Mouse (Mus musculus): ENCODE data around the gene Mapkbp1. TPM values are rescaled to one million over a fixed set of nuclear protein-coding genes. Genes with fewer than 3 reads are reported as not detected.

The Mapkbp1 gene
- total RNA-seq, 2 experiments from 2014 or later = 81.6 to 85.0 TPM

DNA sequence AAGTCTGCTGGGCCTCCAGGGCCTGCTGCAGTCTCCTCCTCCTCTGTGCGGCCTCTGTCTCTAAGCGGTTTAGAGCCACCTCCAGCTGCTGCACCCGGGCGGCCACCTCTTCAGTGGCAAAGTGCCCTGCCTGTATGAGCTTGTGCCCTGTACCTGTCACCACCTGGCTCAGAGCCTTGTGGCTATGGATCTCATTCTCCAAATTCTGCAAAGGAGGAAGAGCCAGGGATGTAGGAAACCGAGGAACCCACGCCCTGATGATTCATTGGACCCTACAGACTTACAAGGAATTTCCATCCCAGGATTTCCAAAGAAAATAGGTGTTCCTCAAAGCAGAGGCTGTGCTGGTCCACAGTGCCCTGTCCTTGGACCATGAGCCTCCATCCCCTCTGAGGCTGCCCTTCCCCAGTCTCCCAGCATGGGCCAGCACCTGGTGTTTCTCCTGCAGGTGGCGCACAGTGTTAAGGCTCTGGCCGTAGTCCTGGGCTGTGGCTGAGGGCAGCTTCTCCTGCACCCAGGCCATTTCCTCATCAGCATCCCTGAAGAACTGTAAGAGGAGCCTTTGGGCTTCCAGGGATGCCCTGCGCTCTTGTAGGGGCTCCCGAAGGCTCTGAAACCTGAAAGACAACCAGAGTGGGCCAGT lies 77.3 kb downstream of the Mapkbp1 start:
- intact Hi-C loops (cut with DNase I) = no loop called here
- no peak for DNase-seq

DNA sequence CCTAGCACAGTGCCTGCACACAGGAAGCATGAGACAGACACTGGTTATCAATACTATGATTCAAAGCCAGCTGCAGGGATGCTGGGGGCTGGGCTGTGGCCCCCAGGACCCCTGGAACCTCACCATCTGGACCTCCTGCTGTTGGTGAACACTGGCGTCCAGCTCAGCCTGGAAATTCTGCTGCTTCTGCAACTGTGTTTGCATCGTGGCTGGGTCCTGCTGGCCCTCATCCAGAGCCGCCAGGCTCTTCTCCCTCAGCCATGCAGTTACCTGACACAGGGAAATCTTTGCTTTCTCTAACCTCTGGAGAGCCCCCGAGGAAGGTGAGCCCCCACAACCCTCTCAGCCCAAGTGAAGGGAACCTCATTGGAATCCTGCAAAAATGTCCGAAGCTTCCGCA lies 78.9 kb downstream of the Mapkbp1 start:
- DNase-seq = no peak
- intact Hi-C loops (cut with DNase I) = no loop called here

DNA sequence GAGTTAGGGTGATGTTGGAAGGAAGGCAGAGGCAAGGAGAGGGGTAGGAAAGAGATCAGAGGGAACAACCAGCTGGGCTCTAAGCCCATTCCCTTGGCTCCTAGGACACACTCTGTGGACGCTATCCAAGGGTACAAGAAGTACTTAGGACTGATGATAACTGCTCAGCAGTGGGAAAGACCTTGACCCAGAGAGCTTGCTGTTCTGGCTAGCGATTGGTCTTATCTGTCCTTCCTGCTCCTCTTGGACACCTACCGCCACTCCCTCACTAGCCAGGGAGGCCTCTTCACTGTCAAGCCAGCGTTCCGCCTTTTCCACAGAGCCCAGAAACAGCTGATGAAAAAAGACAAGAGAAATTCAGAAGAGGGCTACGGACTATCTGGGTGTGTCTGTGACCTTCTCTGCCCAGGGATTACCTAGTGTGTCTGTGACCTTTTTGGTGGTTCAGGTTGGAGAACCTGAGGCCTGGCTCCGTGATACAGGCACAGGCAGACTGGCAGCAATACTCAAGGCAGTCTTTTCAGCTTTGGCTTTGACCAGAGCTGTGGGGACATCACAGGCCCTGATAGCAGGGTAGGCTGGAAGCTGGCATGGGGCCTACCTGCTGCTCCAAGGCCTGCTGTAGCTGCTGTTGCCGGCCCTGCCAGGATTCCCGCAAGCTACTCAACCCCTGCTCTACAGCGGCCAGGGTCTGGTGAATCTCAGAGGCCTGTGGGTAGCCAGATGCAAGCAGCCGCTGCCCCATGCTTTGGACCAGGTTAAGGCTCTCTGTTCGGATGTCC lies 82.5 kb downstream of the Mapkbp1 start:
- DNase-seq = no peak
- intact Hi-C loops (cut with DNase I) = no loop called here

DNA sequence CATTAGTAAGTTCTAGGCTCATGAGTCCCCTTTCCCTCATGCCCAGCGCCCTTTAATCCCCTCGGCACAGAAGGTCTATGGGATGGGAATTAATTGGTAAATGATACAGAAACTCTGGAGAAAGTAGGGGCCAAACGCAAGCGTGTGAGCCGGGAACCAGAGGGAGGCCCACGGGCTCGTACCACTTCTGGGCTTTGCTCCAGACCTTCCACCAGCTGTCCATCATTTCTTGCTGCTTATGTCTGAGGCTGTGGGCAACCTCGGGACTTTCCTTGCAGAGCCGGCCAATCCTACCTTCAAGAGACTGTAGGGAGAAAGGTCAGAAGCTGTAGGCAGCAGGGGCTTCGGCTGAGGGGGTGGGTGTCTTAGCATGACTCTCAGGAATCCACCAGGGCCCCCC lies 83.4 kb downstream of the Mapkbp1 start:
- no peak for DNase-seq
- intact Hi-C loops (cut with DNase I) = no loop called here

DNA sequence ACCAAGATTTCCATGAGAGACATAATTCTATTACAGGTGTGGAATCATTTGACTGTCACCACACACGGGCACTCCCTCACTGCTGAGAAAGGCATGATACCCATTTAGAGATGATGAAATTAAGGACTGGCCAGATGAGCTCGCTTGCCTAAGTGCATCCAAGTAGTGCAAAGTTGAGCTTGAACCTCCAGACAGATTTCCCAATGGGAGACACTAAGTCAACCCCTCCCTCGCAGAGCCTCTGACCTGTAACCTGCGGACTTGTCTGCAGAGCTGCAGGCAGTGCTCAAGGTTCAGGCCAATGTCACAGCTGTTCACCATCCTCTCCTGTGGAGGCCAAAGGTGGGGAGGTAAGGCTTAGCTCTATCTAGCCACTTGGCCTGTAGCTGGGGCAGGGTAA lies 86.3 kb downstream of the Mapkbp1 start:
- DNase-seq = no peak
- intact Hi-C loops (cut with DNase I) = no loop called here

DNA sequence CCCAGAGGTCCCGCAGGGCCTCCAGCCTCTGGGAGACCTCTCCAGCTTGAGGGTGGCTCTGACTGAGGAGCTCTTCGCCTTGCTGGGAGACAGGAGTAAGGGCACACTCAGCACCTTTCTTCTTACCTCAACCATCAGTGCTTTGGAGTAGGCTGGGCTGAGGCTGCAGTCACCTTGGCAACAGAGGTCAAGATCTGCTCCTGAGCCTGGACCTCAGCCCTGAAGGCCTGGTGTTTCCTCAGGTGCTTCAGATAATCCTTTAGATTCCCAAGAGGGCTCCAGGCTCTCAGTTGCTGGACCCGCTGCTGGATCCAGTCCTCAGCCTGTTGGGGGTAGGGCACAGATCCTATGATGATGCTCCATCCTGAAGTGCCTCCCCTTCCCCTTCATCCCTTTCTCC lies 87.0 kb downstream of the Mapkbp1 start:
- intact Hi-C loops (cut with DNase I) = no loop called here
- DNase-seq = no peak

DNA sequence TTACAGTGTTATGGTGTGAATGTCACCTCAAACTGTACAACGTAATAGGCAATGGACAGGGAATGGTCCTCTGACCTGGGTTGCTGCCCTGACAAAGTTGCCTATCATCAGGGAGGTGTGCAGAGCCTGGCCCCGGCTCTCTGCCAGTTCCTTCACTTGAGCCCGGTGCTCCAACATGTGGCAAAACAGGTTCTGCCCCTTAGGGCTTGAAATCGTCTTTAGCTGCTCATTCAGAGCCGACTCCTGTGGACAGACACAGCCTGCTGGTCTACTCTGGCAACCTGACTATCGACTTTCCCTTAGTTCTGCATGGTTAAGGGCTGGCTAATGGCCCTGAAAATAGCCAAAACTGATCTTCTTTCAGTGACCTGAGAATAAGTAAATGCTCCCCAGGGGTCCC lies 87.7 kb downstream of the Mapkbp1 start:
- no peak for DNase-seq

DNA sequence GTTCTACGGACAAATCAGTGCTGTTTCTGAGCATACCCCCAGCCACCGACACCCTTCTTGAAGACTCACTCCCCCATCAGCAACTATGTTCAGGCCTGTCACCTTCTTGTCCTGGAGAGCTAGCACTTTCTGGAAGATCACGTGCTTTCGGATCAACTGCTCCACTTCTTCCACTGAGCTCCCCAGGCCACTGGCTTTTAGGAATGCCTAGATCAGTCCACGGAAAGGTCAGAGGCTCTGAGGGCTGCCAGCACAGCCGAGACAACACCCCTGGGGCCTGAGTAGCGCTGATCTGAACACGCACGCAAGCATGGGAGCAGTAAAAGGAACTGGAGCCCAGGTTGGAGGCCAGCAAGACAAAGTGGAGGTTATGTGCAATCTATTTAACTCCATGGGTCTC lies 88.2 kb downstream of the Mapkbp1 start:
- intact Hi-C loops (cut with DNase I) = no loop called here

More for the DNA sequence above, 87.7 kb downstream of the Mapkbp1 start:
- intact Hi-C loops (cut with DNase I) = no loop called here

DNA sequence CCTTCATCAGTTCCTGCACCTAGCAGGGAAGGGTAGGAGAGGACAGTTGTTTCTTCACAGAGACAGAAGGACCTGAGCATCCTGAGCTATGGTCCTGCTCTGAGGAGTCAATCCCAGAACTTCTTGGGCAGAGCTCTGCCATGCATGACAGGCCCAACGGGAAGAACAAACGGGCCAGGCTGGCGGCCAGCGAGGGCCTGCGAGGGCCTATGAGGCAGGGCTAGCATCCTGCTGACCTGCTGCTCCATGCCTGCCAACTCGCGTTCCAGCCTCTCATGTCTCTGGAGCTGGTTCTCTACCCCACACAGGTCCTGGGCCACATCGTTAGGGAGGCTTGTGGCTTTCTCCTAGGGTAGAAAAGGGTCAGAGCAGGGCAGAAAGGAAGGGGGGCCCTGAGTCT lies 89.7 kb downstream of the Mapkbp1 start:
- no peak for DNase-seq
- intact Hi-C loops (cut with DNase I) = no loop called here

More for the DNA sequence above, 88.2 kb downstream of the Mapkbp1 start:
- DNase-seq = no peak

DNA sequence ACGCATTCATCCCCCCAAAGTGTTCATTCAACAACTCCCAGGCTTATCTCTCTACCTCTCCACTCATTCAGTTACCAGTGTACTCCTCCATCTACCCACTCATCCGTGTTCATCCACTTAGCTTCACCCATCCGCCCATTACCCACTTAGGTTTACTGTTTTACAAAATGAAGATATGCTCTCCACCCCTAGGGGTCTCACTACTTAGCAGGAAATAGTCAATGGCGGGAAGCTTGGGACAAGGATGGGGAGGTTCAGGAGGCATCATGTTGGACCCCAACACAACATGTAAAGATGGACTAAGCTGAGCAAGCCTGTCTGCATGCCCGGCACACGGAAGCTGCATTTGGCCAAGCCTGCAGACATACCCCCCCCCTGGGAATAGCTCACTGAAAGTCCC lies 92.1 kb downstream of the Mapkbp1 start:
- DNase-seq = no peak
- intact Hi-C loops (cut with DNase I) = no loop called here

DNA sequence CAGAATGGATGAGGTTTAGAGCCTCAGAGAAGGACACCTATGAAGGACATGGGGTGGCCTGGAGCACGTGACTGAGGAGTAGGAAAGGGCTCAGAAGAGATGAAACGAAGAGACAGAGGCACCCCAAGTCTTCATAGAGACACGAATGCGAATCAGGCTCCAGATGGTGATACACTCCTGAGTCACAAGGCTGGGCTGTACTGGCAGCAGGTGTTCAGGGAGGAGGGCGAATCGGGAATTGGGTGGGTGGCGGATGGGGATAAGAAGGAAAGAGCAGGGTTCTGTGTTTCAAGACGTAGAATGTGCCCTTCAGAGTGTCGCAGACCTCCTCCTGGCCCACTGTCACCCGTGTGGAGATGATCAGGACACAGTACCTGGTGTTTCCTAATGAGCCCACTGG lies 92.7 kb downstream of the Mapkbp1 start:
- intact Hi-C loops (cut with DNase I) = no loop called here

DNA sequence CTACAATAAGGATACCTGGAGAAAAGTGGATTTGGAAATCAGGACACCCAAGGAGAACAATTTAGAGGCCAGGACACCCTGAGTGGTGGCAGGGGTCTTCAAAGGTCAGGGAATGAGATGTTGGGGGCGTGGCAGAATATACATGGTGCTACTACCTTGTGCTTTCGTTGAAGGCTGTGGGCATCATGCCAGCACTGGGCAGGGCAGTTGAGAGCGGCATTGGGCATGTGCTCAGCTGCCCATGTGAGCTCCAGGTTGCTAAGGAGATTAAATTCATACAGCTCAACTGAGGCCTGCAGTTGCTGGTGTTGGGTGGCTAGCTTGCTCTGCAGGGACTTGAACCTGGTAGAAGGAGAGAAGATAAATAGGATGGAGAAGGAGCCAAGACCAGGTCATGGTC lies 93.7 kb downstream of the Mapkbp1 start:
- intact Hi-C loops (cut with DNase I) = no loop called here
- peak; percentile 40 for DNase-seq

More for the DNA sequence above, 92.7 kb downstream of the Mapkbp1 start:
- no peak for DNase-seq

DNA sequence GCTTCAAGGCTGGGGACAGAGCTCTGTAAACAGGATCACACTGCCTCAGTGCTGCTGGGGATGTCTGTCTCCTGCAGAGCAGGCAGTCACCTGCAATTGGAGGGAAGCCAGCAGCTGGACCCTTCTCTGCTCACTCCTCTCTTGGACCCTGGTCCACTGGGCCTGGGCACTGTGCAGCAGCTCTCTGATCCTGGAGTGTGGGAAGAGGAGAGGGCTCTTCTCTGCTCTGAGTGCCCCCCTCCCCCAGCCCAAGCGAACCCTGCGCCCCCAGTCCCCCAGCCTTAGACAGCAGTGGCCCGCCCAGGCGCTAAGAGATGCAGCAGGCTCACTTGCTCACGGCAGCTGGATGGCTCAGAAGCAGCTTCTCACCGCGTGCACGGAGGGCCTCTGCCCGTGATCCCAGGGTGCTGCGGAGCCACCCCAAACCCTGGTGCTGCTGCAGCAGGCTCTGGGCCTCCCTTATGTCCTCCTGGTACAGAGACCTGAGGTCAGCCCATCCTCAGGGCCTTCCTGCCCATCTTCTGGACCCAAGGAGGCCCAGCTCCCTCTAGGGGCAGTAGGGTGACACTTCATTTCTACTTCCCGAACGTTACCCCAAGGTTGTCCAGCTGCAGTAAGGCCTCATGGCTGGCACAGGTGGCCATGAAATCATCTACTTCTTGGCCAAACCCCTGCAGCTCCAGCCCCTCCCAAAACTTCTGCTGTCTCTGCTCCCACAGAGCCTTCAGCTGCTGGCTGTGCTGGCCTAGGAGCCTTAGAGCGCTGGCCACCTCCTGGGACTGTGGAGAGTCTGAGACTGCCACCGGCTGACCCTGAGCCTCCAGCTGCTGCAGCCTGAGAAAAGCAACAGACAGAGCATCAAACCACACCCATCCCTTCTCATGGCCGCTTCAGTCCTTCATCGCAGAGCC lies 96.3 kb downstream of the Mapkbp1 start:
- peak; percentile 37 for DNase-seq
- intact Hi-C loops (cut with DNase I) = no loop called here

DNA sequence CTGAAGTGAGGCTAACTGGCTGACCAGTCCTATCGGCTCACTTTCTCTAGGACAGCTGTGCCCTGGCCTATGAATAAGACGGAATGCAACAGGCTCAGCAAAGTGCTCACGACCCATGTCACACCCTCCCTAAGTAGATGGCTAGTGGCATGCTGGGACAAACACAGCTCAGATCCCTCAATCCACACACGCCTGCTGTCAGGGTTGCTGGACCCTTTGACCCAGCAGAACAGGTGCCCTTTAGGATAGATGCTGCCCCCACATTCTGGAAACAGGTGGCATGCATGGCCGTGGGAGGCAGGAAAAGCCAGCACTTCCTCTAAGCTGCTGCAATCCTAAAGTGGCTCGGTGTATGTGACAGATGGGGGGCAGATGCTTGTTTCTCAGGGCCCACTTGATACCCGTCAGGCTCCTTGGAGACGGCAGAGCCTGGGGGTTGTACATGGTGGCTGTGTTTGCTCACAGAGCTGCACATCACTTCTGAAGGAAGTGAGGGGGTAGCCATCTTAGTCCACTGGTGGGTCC lies 97.0 kb downstream of the Mapkbp1 start:
- intact Hi-C loops (cut with DNase I) = no loop called here
- DNase-seq = no peak

DNA sequence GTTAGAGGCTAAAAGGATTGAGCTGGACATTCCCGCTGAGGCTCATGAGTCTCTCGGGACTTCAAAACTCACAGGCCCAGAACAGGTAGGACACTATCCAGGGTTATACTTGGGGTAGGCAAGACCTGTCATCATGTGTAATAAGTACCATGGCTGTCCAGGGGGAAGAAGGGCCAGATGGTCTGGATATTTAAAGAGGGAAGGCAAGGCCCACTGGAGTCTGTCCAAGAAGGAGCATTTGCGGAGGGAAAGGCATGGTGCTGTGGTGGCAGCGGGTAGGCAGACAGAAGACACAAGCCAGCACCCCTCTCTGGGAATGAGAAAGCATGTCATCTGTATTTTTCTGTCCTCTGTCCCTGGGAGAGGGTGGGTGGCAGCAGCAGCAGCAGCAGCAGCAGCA lies 101.6 kb downstream of the Mapkbp1 start:
- DNase-seq = peak; percentile 41
- intact Hi-C loops (cut with DNase I) = no loop called here

DNA sequence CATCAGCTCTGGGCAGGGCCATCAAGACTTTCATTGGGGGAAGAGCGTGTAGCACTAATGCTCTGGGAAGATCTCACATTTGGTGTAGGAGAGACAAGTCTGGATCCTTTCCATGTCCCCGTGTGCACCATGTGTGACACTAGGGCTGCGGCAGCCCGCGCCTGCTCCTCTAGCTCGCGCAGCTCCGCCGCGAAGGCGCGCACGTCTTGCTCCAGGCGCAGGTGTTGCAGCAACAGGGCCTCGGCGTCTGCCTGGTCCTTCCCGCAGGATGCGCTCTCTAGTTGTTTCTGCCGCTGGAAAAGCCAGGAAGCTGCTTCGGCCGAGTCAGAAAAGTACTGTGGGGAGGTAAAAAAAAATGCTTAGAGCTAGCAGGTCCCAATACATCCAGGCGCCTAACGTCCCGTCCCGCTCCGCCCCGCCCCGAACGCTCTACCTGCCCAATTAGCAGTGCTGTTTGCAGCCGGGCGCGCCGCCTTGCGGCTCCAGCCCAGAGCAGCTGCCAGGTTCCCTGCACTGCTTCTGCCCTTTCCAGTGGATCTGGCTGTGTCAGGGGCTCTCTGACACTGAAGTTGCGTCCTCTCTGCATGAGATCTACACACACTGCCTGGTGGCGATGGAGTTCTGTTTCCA lies 103.7 kb downstream of the Mapkbp1 start:
- intact Hi-C loops (cut with DNase I) = no loop called here
- peak; percentile 51 for DNase-seq

Small RNAs within 50 kb of the gene (microRNA-seq; reads per million reads assigned to microRNA genes)
- not detected for gene Mir7665

Other genes starting within 250 kb of the Mapkbp1 start
- 10 to 100 TPM; 15.1 to 19.5 TPM for gene Itpka, start 230.4 kb upstream of the Mapkbp1 start, total RNA-seq (2021)
- 1 to 10 TPM; 1.3 to 2.3 TPM for gene Ltk, start 212.3 kb upstream of the Mapkbp1 start, total RNA-seq (2021)
- gene Rpap1, start 185.2 kb upstream of the Mapkbp1 start, total RNA-seq (2021) = 10 to 100 TPM; 17.6 to 18.4 TPM
- gene Tyro3, start 175.0 kb upstream of the Mapkbp1 start, total RNA-seq (2021) = 10 to 100 TPM; 40.9 to 50.9 TPM
- gene Mga, start 75.5 kb upstream of the Mapkbp1 start, total RNA-seq (2021) = 10 to 100 TPM; 74.8 to 75.1 TPM
- gene Jmjd7, start 54.8 kb downstream of the Mapkbp1 start, total RNA-seq (2021) = 10 to 100 TPM; 10.2 to 11.1 TPM
- 1 to 10 TPM; 3.7 to 5.4 TPM for gene Gm28042, start 54.8 kb downstream of the Mapkbp1 start, total RNA-seq (2021)
- 1 to 10 TPM; 7.1 to 8.1 TPM for gene Pla2g4b, start 60.7 kb downstream of the Mapkbp1 start, total RNA-seq (2021)
- gene Ehd4, start 181.9 kb downstream of the Mapkbp1 start, total RNA-seq (2021) = 1 to 10 TPM; 6.9 to 9.6 TPM

Data from left cerebral cortex, postnatal 4 days (tissue).